Mouse (Mus musculus) hindbrain, embryonic 12.5 days (tissue): ENCODE measurements around the gene Tmem88. TPM values are rescaled to one million over a fixed set of nuclear protein-coding genes. Genes with fewer than 3 reads are reported as not detected.

Source experiments
- ATAC-seq: fragments of 200-750 bp; cut with Nextera tagmentation; 2 replicates; pipeline ENCODE4 v1.8.0; 2017; ENCODE audit warnings: moderate TSS enrichment; ENCODE audit not compliant: low FRiP score
- H3K27ac ChIP-seq: fragments of 300-500 bp; sonication (generic); 2 replicates; pipeline ENCODE4 v1.5.1; 2016; ENCODE audit warnings: mild to moderate bottlenecking
- H3K27me3 ChIP-seq: fragments of 300-500 bp; sonication (generic); 2 replicates; pipeline ENCODE4 v1.6.1; 2016; ENCODE audit warnings: mild to moderate bottlenecking
- H3K36me3 ChIP-seq: fragments of 300-500 bp; sonication (generic); 2 replicates; pipeline ENCODE4 v1.6.1; 2016; ENCODE audit warnings: mild to moderate bottlenecking
- H3K4me1 ChIP-seq: fragments of 300-500 bp; sonication (generic); 2 replicates; pipeline ENCODE4 v1.6.1; 2016
- H3K4me2 ChIP-seq: fragments of 300-500 bp; sonication (generic); replicated peaks from 2 replicates; pipeline ENCODE4 v1.6.1; 2016; ENCODE audit warnings: mild to moderate bottlenecking
- H3K4me3 ChIP-seq: fragments of 300-500 bp; sonication (generic); 2 replicates; pipeline ENCODE4 v1.5.1; 2016; ENCODE audit warnings: mild to moderate bottlenecking
- H3K9ac ChIP-seq: fragments of 300-500 bp; sonication (generic); 2 replicates; pipeline ENCODE4 v1.6.1; 2016; ENCODE audit warnings: mild to moderate bottlenecking, moderate library complexity
- H3K9me3 ChIP-seq: fragments of 300-500 bp; sonication (generic); replicated peaks from 2 replicates; pipeline ENCODE4 v1.6.1; 2016; ENCODE audit warnings: mild to moderate bottlenecking
- WGBS: fragments of 180-500 bp; shearing (Covaris S2); methylation state at CpG from one replicate; pipeline ENCODE4 v1.1.7; 2016; 5-methylcytosine and 5-hydroxymethylcytosine counted together
- polyA plus RNA-seq: library from polyadenylated mRNA; unstranded; fragments of >200 nt; fragmentation: Nextera tagmentation; extraction: Ambion mirVana; gene quantifications from 2 replicates; pipeline ENCODE4 v1.2.1, GENCODE M21; 2016

The Tmem88 gene
- polyA plus RNA-seq = 13.2 and 14.8 TPM in 2 replicates

GRCm38 (mm10) chr11:69398059-69398458, at the start of gene Tmem88:
TSS of gene Tmem88 (minus strand) at chr11:69398234.
- H3K9me3 ChIP-seq = no peaks in the 10 kb centered on the region
- H3K9ac ChIP-seq = peak within 1 kb of the TSS; percentile 47
- no peak for ATAC-seq
- peaks cover 26% of the 10 kb centered on the region for H3K27me3 ChIP-seq
- peaks cover 37% of the 10 kb centered on the region for H3K4me1 ChIP-seq
- 4% methylated on average over 16 of the region's 16 CpGs for WGBS
- peaks cover 39% of the 10 kb centered on the region for H3K36me3 ChIP-seq
- peak within 1 kb of the TSS; percentile 24; the same call in 1 of the 2 replicates for H3K27ac ChIP-seq
- H3K4me2 ChIP-seq = peak within 1 kb of the TSS; percentile 62
- H3K4me3 ChIP-seq = peak within 1 kb of the TSS; percentile 6

GRCm38 (mm10) chr11:69447299-69447698, 49.3 kb upstream of the Tmem88 start:
- no peak for ATAC-seq
- Histone ChIP-seq H3K4me3 (no peak overlapping the region), H3K9ac (no peak overlapping the region), H3K9me3 (no peaks in the 10 kb centered on the region), H3K27me3 (no peaks in the 10 kb centered on the region), H3K27ac (0 out of 2 replicates have a peak overlapping the region, but pooled peaks have one; percentile 49), H3K4me1 (peaks cover 4% of the 10 kb centered on the region), H3K36me3 (no peaks in the 10 kb centered on the region), H3K4me2 (no peak overlapping the region)
- 76% methylated on average over 7 of the region's 7 CpGs for WGBS

GRCm38 (mm10) chr11:69443328-69443727, 45.3 kb upstream of the Tmem88 start:
- no peak overlapping the region for H3K4me3 ChIP-seq
- H3K27ac ChIP-seq = no peak overlapping the region
- H3K9me3 ChIP-seq = no peaks in the 10 kb centered on the region
- no peak for ATAC-seq
- H3K27me3 ChIP-seq = no peaks in the 10 kb centered on the region
- no peak overlapping the region for H3K4me2 ChIP-seq
- no peak overlapping the region for H3K9ac ChIP-seq
- no peaks in the 10 kb centered on the region; the same call in 1 of the 2 replicates for H3K4me1 ChIP-seq
- WGBS = 55% methylated on average over 5 of the region's 5 CpGs
- H3K36me3 ChIP-seq = no peaks in the 10 kb centered on the region

GRCm38 (mm10) chr11:69437291-69437690, 39.3 kb upstream of the Tmem88 start:
- H3K4me3 ChIP-seq = no peak overlapping the region
- H3K36me3 ChIP-seq = no peaks in the 10 kb centered on the region
- H3K4me2 ChIP-seq = no peak overlapping the region
- peaks cover under 1% of the 10 kb centered on the region; the same call in 1 of the 2 replicates for H3K4me1 ChIP-seq
- ATAC-seq = no peak
- no peaks in the 10 kb centered on the region for H3K9me3 ChIP-seq
- WGBS = 51% methylated on average over 3 of the region's 3 CpGs
- no peak overlapping the region for H3K9ac ChIP-seq
- H3K27ac ChIP-seq = no peak overlapping the region
- no peaks in the 10 kb centered on the region for H3K27me3 ChIP-seq

GRCm38 (mm10) chr11:69433189-69433588, 35.2 kb upstream of the Tmem88 start:
- Histone ChIP-seq H3K4me3 (no peak overlapping the region), H3K9me3 (no peaks in the 10 kb centered on the region), H3K27me3 (no peaks in the 10 kb centered on the region), H3K27ac (no peak overlapping the region), H3K4me1 (peaks cover 3% of the 10 kb centered on the region; the same call in 1 of the 2 replicates), H3K36me3 (no peaks in the 10 kb centered on the region), H3K4me2 (no peak overlapping the region), H3K9ac (peak overlapping the region; percentile 14; the same call in 1 of the 2 replicates)
- ATAC-seq = no peak
- 70% methylated on average over 6 of the region's 6 CpGs for WGBS

- Histone ChIP-seq H3K9me3 (no peaks in the 10 kb centered on the region), H3K27me3 (no peaks in the 10 kb centered on the region), H3K27ac (no peak overlapping the region), H3K4me3 (no peak overlapping the region), H3K4me1 (peaks cover 3% of the 10 kb centered on the region; the same call in 1 of the 2 replicates), H3K36me3 (no peaks in the 10 kb centered on the region), H3K9ac (no peak overlapping the region), H3K4me2 (no peak overlapping the region)
- ATAC-seq = 0 out of 2 replicates have a peak, but pooled peaks have one; percentile 16
- 70% methylated on average over 11 of the region's 11 CpGs for WGBS
Observed at GRCm38 (mm10) chr11:69432640-69432982, 34.6 kb upstream of the Tmem88 start.

GRCm38 (mm10) chr11:69431829-69432639, 34.0 kb upstream of the Tmem88 start:
- 29% methylated on average over 11 of the region's 11 CpGs for WGBS
- Histone ChIP-seq H3K27me3 (no peaks in the 10 kb centered on the region), H3K27ac (no peak overlapping the region), H3K9me3 (no peaks in the 10 kb centered on the region), H3K4me3 (no peak overlapping the region), H3K9ac (no peak overlapping the region), H3K4me2 (no peak overlapping the region; the same call in 1 of the 2 replicates), H3K36me3 (no peaks in the 10 kb centered on the region), H3K4me1 (peaks cover 3% of the 10 kb centered on the region; the same call in 1 of the 2 replicates)
- peak; percentile 67 for ATAC-seq

- H3K9ac ChIP-seq = no peak overlapping the region
- no peaks in the 10 kb centered on the region for H3K27me3 ChIP-seq
- H3K4me1 ChIP-seq = peaks cover 3% of the 10 kb centered on the region; the same call in 1 of the 2 replicates
- no peak overlapping the region for H3K4me3 ChIP-seq
- no peak overlapping the region for H3K27ac ChIP-seq
- no peak overlapping the region for H3K4me2 ChIP-seq
- 87% methylated on average over 15 of the region's 15 CpGs for WGBS
- H3K9me3 ChIP-seq = no peaks in the 10 kb centered on the region
- H3K36me3 ChIP-seq = no peaks in the 10 kb centered on the region
- no peak for ATAC-seq
Observed at GRCm38 (mm10) chr11:69430631-69431030, 32.6 kb upstream of the Tmem88 start.

- Histone ChIP-seq H3K9ac (no peak overlapping the region), H3K4me3 (no peak overlapping the region), H3K9me3 (no peaks in the 10 kb centered on the region), H3K27ac (no peak overlapping the region), H3K4me2 (no peak overlapping the region), H3K4me1 (peaks cover 3% of the 10 kb centered on the region; the same call in 1 of the 2 replicates), H3K27me3 (no peaks in the 10 kb centered on the region), H3K36me3 (no peaks in the 10 kb centered on the region)
- 57% methylated on average over 2 of the region's 2 CpGs for WGBS
- ATAC-seq = no peak
Observed at GRCm38 (mm10) chr11:69429313-69429712, 31.3 kb upstream of the Tmem88 start.

- Histone ChIP-seq H3K27ac (no peak overlapping the region), H3K4me3 (no peak overlapping the region), H3K4me2 (no peak overlapping the region), H3K9ac (no peak overlapping the region), H3K36me3 (no peaks in the 10 kb centered on the region), H3K27me3 (no peaks in the 10 kb centered on the region), H3K9me3 (no peaks in the 10 kb centered on the region), H3K4me1 (peaks cover 3% of the 10 kb centered on the region; the same call in 1 of the 2 replicates)
- no peak for ATAC-seq
- 35% methylated on average over 4 of the region's 4 CpGs for WGBS
Observed at GRCm38 (mm10) chr11:69428751-69429150, 30.7 kb upstream of the Tmem88 start.

GRCm38 (mm10) chr11:69426246-69426645, 28.2 kb upstream of the Tmem88 start:
- H3K9me3 ChIP-seq = no peaks in the 10 kb centered on the region
- H3K27ac ChIP-seq = no peak overlapping the region
- H3K4me2 ChIP-seq = no peak overlapping the region
- no peak overlapping the region for H3K4me3 ChIP-seq
- peaks cover 4% of the 10 kb centered on the region for H3K4me1 ChIP-seq
- WGBS = 76% methylated on average over 2 of the region's 2 CpGs
- H3K36me3 ChIP-seq = no peaks in the 10 kb centered on the region
- H3K27me3 ChIP-seq = peaks cover 22% of the 10 kb centered on the region
- H3K9ac ChIP-seq = no peak overlapping the region
- ATAC-seq = no peak

GRCm38 (mm10) chr11:69423885-69424284, 25.9 kb upstream of the Tmem88 start:
- no peaks in the 10 kb centered on the region for H3K9me3 ChIP-seq
- no peak for ATAC-seq
- H3K4me3 ChIP-seq = no peak overlapping the region
- 70% methylated on average over 6 of the region's 6 CpGs for WGBS
- no peak overlapping the region for H3K4me2 ChIP-seq
- H3K27me3 ChIP-seq = peaks cover 33% of the 10 kb centered on the region
- no peaks in the 10 kb centered on the region for H3K36me3 ChIP-seq
- H3K4me1 ChIP-seq = peaks cover 28% of the 10 kb centered on the region
- no peak overlapping the region for H3K9ac ChIP-seq
- no peak overlapping the region for H3K27ac ChIP-seq
